Mouse (Mus musculus) layer of hippocampus, postnatal 14 days (tissue): ENCODE data around the gene Gm3727. TPM values are rescaled to one million over a fixed set of nuclear protein-coding genes. Genes with fewer than 3 reads are reported as not detected.
"Not testable (repeated sequence)": the region's sequence is repeated elsewhere in the genome, so short reads cannot be mapped to it uniquely, and the experiment has no call there.

Experiments
- DNase-seq, 2 experiments: peaks; one replicate each; pipeline ENCODE4 v3.0.0; 2021 to 2022; ENCODE audit warnings: low spot score in 2 of 2, mixed read lengths in 1 of 2
- long read RNA-seq, 2 experiments: library from polyadenylated mRNA; stranded (forward); transcript quantifications; one replicate each; pipeline ENCODE4 v2.0.0; 2021
- total RNA-seq, 2 experiments: library from RNA; stranded (reverse); gene quantifications; 2 replicates each; pipeline ENCODE4 v1.2.3; 2021

The Gm3727 gene
- not detected for total RNA-seq
- long read RNA-seq, experiment 1, result 0 reads
- long read RNA-seq, experiment 2, result 0 reads

DNA sequence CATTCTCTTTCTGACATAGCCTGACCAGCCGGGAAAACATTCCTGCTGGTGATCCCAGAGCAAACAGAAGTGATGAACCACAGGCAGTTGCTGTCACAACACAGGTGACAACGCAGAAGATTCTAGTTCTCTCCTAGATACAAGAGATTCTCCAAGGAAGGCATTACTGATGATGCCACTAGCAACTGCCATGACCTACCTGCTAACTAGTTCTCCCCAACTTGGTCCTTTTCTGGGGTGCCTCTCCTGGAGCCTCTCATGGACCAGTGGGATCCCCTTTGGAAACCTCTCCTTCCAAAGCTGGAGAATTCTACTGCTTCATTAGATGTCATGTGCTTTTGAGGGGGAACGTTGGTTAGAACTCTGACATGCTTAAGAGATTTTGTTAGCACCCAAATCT is at the start of gene Gm3727:
Gene Gm3727 (minus strand): TSS at position 101 of the 400 bp plus-strand sequence.
- not testable (repeated sequence) for DNase-seq

DNA sequence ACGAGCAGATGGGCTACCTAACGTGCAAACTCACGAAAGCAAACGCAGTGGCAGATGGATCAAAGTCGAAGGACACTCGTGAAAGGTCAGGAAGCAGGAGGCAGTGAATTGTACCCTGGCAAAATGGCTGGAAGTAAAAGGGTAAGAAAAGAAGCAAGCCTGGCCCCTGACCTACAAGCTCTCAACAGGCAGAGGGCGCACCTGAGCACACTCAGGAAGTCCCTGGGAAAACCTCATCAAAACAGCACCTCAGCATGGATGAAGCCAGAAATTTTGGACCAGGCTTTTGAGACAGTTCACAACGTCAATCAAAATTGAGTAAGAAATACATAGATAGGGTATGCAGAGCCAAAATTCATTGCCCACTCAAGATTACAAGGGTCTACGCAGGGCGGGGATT is 21.0 kb downstream of the Gm3727 start:
- DNase-seq, result not testable (repeated sequence)

Other genes with a start within 250 kb of the Gm3727 start
- gene Gm10406, start 237.3 kb downstream of the Gm3727 start, total RNA-seq, result 1 to 10 TPM in 1 of 2 experiments, under 1 TPM in 1; 0.37 to 1.4 TPM
- gene Gm3685, start 219.7 kb downstream of the Gm3727 start, total RNA-seq, result not detected
- gene Gm3696, start 164.1 kb downstream of the Gm3727 start, total RNA-seq, result 1 to 10 TPM; 2.3 to 2.8 TPM
- not detected for gene Gm6676, start 139.3 kb downstream of the Gm3727 start, total RNA-seq
- 1 to 10 TPM; 1.4 to 1.6 TPM for gene Gm3512, start 90.2 kb downstream of the Gm3727 start, total RNA-seq
- not detected for gene Gm16434, start 70.2 kb downstream of the Gm3727 start, total RNA-seq
- 1 to 10 TPM in 1 of 2 experiments, under 1 TPM in 1; 0.48 to 1.0 TPM for gene Gm3739, start 50.3 kb upstream of the Gm3727 start, total RNA-seq
- not detected for gene Gm5797, start 67.7 kb upstream of the Gm3727 start, total RNA-seq
- not detected for gene Gm8374, start 100.4 kb upstream of the Gm3727 start, total RNA-seq
- not detected for gene Gm3755, start 186.2 kb upstream of the Gm3727 start, total RNA-seq
- gene Gm3752, start 219.0 kb upstream of the Gm3727 start, total RNA-seq, result under 1 TPM in 1 of 2 experiments, not detected in 1; 0.46 TPM